Mouse (Mus musculus) lung, adult 18-20 months (tissue): Measurements from ENCODE around the gene Olfr1013.

Experiments used
- DNase-seq, 2 experiments: peaks; one replicate each; pipeline ENCODE4 v3.0.0; 2022; ENCODE audit warnings: mixed read lengths in 2 of 2

The Olfr1013 gene

DNA sequence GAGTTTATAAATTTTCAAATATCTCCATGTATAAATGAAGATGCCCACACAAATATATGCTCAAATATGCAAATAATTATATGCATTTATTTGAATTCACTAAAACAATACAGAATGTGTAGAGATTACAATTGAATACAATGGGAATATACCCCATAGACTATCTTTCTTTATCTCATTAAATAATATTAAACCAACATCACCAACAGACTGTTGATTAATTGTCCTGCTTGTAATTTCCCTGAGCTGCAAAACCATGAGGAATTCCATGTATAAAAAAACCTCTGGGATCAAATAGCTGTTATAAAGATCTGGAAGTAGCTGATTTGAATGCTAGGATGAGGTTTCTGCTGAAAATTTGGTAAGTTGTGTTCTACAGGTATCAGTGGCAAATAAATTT lies at the start of gene Olfr1013:
Gene Olfr1013, plus strand, starts transcription at position 301 of the 400 bp plus-strand sequence.
- DNase-seq, result no peak

DNA sequence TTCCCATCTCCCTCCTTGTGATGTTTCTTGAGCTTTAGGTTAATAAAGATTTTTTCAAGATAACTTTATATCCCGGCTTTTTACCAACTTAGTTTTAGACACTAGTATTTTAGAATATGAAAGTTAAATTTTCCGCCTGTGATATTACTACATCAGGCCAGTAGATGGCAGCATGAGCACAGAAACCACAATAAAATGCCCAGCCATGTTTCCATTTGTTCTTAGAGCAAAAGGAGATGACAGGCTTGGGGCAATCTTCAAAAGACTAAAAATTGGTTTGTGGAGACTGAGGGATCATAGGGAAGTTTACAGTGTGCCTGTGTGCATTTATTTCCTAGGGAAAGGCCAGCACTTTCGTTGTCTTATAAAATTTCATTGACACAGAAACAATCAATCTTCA lies 41.1 kb upstream of the Olfr1013 start:
- no peak for DNase-seq

DNA sequence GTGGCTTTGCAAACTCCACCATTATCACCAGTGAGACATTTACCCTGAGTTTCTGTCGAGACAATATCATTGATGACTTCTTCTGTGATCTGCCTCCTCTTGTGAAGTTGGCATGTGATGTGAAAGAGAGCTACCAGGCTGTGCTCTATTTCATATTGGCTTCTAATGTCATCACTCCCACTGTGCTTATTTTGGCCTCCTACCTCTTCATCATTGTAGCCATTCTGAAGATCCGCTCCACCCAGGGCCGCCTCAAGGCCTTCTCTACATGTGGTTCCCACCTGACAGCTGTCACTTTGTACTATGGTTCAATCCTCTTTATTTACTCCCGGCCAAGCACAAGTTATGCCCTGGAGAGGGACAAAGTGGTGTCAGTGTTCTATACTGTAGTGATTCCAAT lies 13.1 kb upstream of the Olfr1013 start:
- DNase-seq, result no peak

- no peak for DNase-seq
These were observed 4.2 kb upstream of the Olfr1013 start, which contains the start of gene Olfr1012 for GRCm38 (mm10) chr2:85762666-85763065. TSS of gene Olfr1012 (minus strand) at chr2:85762766.

DNA sequence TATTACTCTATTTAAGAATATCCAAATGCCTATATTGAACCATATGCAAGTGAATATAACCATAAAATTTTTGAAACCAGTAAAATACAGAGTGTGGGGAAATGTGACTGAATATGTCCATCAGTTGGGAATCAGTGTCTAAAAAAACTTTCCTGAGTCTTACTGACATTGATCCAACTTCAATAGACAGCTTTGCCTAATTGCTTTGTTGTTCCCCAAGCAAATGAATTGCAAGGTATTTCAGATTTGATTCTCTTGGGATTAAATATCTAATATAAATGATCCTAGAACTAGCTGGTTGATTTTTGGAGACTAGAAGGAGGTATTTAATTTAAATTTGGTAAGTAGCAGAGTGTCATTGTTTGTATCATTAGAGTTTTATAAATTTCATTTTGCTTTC lies 5.5 kb downstream of the Olfr1013 start, which contains the start of gene Olfr1014:
Gene Olfr1014, plus strand, starts transcription at position 301 of the 400 bp plus-strand sequence.
- no peak for DNase-seq

GRCm38 (mm10) chr2:85781717-85782116 lies 14.8 kb downstream of the Olfr1013 start, which contains the start of gene Olfr1015:
TSS of gene Olfr1015 (plus strand) at chr2:85782017.
- DNase-seq, result no peak

DNA sequence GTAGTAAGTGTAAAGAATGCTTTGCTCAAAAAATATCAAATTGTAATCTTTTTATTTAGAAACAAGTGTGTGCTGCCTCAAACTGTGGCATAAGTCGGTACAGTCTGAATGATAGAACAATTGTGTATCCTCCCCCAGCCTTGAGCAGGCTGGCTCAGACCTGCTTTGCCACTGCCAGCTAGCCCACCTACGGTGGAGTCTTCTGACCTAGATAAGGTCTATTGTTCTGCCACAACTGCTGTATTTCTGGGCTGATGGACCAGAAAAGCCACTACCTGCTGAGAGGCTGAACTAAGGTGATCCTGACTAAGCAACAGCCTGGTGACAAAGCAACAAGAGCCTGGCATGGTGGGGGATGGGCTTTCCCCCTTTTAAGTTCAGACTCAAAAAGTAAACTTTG lies 25.4 kb downstream of the Olfr1013 start:
- DNase-seq, result no peak

GRCm38 (mm10) chr2:85802444-85802843 lies 35.5 kb downstream of the Olfr1013 start, which contains the start of gene Olfr1016:
TSS of gene Olfr1016 (minus strand) at chr2:85802544.
- DNase-seq, result no peak

- DNase-seq, result no peak
These were observed 37.6 kb downstream of the Olfr1013 start for GRCm38 (mm10) chr2:85804501-85804900.

DNA sequence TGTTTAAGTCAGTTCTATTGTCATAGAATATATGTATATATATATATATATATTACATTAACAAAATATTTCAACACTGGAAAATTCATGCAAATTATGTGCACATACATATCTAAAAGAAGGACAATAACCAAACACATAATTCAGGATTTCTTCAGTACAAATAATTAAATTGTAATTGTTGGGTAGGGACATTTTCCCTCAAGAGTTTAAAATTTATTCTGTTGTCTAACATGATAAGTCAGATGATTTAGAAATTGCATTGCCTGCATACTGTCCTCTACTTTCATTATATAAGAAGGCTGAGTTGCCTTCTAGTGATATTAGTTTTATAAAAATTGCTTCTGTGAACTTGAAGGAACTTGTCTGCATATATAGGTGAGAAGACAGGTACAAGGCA lies 51.3 kb downstream of the Olfr1013 start, which contains the start of gene Olfr1018:
Gene Olfr1018, plus strand, starts transcription at position 301 of the 400 bp plus-strand sequence.
- DNase-seq, result no peak
